Mouse (Mus musculus) C2C12 (cell line): ENCODE data around the gene Arpc5.

ENCODE experiments used
- CEBPB ChIP-seq: IDR thresholded peaks from one replicate; pipeline ENCODE4 v1.6.1; 2011; ENCODE audit warnings: low read depth, mild to moderate bottlenecking, control low read depth, moderate library complexity
- CTCF ChIP-seq: IDR thresholded peaks from one replicate; pipeline ENCODE4 v1.5.1; 2011; ENCODE audit not compliant: control insufficient read depth, insufficient read depth, insufficient read length
- MYOD1 ChIP-seq: IDR thresholded peaks from one replicate; pipeline ENCODE4 v1.6.1; 2011; ENCODE audit warnings: low read depth; ENCODE audit not compliant: control insufficient read depth, insufficient read length
- MYOG ChIP-seq: IDR thresholded peaks from one replicate; pipeline ENCODE4 v1.6.1; 2011; ENCODE audit not compliant: control insufficient read depth, insufficient read length; ENCODE audit errors: extremely low read depth
- USF1 ChIP-seq: IDR thresholded peaks from one replicate; pipeline ENCODE4 v1.6.1; 2011; ENCODE audit warnings: low read depth, mild to moderate bottlenecking, control low read depth, moderate library complexity

GRCm38 (mm10) chr1:152721535-152722198 lies 44.7 kb upstream of the Arpc5 start:
- TF ChIP-seq CTCF (no peak), USF1 (no peak), CEBPB (no peak), MYOG (no peak), MYOD1 (no peak)
